Mouse (Mus musculus): ENCODE measurements around the gene Arfgef3. TPM values are rescaled to one million over a fixed set of nuclear protein-coding genes. Genes with fewer than 3 reads are reported as not detected.

Arfgef3 gene
- polyA plus RNA-seq (2021; fragmentation: Nextera tagmentation), result 6.6 and 7.4 TPM in 2 replicates
- long read RNA-seq, experiment 1, partial matches to known transcripts, result 14 of 40 reads
- long read RNA-seq, experiment 1, other reads (novel, unspliced or antisense), result 26 of 40 reads
- long read RNA-seq, experiment 2, full-length matches to known transcripts, result 2 of 61 reads
- long read RNA-seq, experiment 2, partial matches to known transcripts, result 25 of 61 reads
- long read RNA-seq, experiment 2, other reads (novel, unspliced or antisense), result 34 of 61 reads

DNA sequence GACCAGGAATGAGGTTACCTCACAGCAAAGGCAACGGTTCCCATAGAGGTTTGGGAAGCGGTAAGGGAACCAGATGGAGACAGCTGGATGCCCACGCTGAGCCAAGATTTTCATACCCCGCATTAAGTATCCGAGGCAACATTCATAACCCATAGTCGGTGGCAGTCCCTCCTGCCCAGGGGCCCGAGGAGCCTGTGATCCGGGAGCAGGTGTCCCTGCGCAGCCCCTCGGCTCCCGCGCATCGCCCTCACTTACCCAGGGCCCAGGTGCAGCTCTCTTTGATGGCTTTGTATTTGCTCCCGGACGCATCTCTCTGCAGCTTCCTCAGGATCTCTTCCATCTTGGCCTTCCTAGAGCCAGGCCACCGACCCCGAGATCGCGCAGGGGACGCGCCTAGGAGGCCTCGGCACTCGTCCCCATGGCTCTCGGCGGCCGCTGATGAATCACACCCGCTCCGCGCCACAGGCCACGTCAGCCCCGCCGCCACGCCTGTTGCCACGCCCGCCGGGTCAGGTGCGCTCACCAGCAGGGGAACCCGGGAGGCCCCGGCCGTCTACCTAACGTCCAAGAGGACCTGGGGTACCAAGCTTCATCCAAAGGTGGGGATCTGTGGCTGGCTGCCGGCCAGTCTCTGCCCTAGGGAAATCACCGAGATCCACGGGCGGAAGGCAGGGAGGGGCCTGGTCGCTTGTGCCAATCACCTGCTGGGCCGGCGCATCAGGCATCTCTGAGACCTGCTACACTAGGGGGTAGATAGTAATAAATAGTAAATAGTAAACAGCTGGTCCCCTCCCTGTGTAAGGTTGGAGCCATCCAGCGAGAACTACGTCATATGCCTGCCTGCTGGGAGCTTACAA lies at the start of gene Arfgef3:
Gene Arfgef3, minus strand, starts transcription at position 664 of the 857 bp plus-strand sequence.

GRCm38 (mm10) chr10:18786693-18787092 lies 42.9 kb upstream of the Arfgef3 start, which contains the start of gene Gm4922:
Gene Gm4922 (minus strand): TSS chr10:18786793.

GRCm38 (mm10) chr10:18545813-18546235 lies 197.9 kb downstream of the Arfgef3 start, which contains the start of gene Hebp2:
Gene Hebp2 (minus strand): TSS chr10:18546076.

Other genes with a start within 250 kb of the Arfgef3 start
- 6.0 and 6.5 TPM in 2 replicates for gene Hebp2, start 197.9 kb downstream of the Arfgef3 start, polyA plus RNA-seq (2021; fragmentation: Nextera tagmentation)
- not detected in 2 replicates for gene Gm4922, start 42.8 kb upstream of the Arfgef3 start, polyA plus RNA-seq (2021; fragmentation: Nextera tagmentation)
- 4.5 and 14.4 TPM in 2 replicates for gene Perp, start 101.1 kb upstream of the Arfgef3 start, polyA plus RNA-seq (2021; fragmentation: Nextera tagmentation)